Mouse (Mus musculus) midbrain, postnatal 0 days (tissue): ENCODE measurements at regions not wholly inside any gene's neighbourhood (a gene's known extent, or its start where the extent isn't known, plus 50 kb on each side); places are given as distances from the start of the nearest gene placed in this dataset.

Experiments
- ATAC-seq: fragments of 200-750 bp; cut with Nextera tagmentation; 2 replicates; pipeline ENCODE4 v1.8.0; 2017; ENCODE audit warnings: moderate number of reproducible peaks, mild to moderate bottlenecking, moderate TSS enrichment, moderate library complexity; ENCODE audit not compliant: low FRiP score
- DNase-seq: peaks from one replicate; pipeline ENCODE4 v3.0.0-alpha.2; 2015; ENCODE audit warnings: low spot score
- H3K27ac ChIP-seq: fragments of 300-500 bp; sonication (generic); 2 replicates; pipeline ENCODE4 v1.5.1; 2014; ENCODE audit warnings: low read depth, mild to moderate bottlenecking, low read length, mixed read lengths
- H3K27me3 ChIP-seq: fragments of 300-500 bp; sonication (generic); 2 replicates; pipeline ENCODE4 v1.6.1; 2014; ENCODE audit warnings: low read length, control low read depth, mixed read lengths; ENCODE audit not compliant: insufficient read depth
- H3K36me3 ChIP-seq: fragments of 300-500 bp; sonication (generic); 2 replicates; pipeline ENCODE4 v1.6.1; 2014; ENCODE audit warnings: low read length, control low read depth, mixed read lengths; ENCODE audit not compliant: insufficient read depth
- H3K4me1 ChIP-seq: fragments of 300-500 bp; sonication (generic); 2 replicates; pipeline ENCODE4 v1.6.1; 2014; ENCODE audit warnings: mild to moderate bottlenecking, control low read depth, antibody characterized with exemption, low read length, mixed read lengths; ENCODE audit not compliant: insufficient read depth
- H3K4me2 ChIP-seq: fragments of 300-500 bp; sonication (generic); 2 replicates; pipeline ENCODE4 v1.6.1; 2014; ENCODE audit warnings: low read depth, mild to moderate bottlenecking, low read length, mixed read lengths; ENCODE audit not compliant: poor library complexity, severe bottlenecking
- H3K4me3 ChIP-seq: fragments of 300-500 bp; sonication (generic); 2 replicates; pipeline ENCODE4 v1.5.1; 2014; ENCODE audit warnings: low read depth, mild to moderate bottlenecking, low read length, moderate library complexity
- H3K9ac ChIP-seq: fragments of 300-500 bp; sonication (generic); replicated peaks from 2 replicates; pipeline ENCODE4 v1.6.1; 2014; ENCODE audit warnings: mild to moderate bottlenecking, low read length, moderate library complexity, mixed read lengths; ENCODE audit not compliant: poor library complexity, severe bottlenecking
- H3K9me3 ChIP-seq: fragments of 300-500 bp; sonication (generic); 2 replicates; pipeline ENCODE4 v1.6.1; 2016; ENCODE audit warnings: low read length, control low read depth
- CTCF ChIP-seq: IDR thresholded peaks from 2 replicates; pipeline ENCODE4 v1.5.1; 2016; ENCODE audit warnings: antibody characterized with exemption, mild to moderate bottlenecking
- WGBS: fragments of 180-500 bp; shearing (Covaris S2); extraction: QIAGEN DNeasy Blood & Tissue Kit; methylation state at CpG from one replicate; pipeline ENCODE4 v1.1.7; 2014; 5-methylcytosine and 5-hydroxymethylcytosine counted together

- Histone ChIP-seq H3K27me3 (no peaks in the 10 kb centered on the region), H3K4me1 (no peaks in the 10 kb centered on the region), H3K9me3 (no peaks in the 10 kb centered on the region), H3K27ac (no peak overlapping the region), H3K9ac (no peak overlapping the region), H3K4me3 (no peak overlapping the region), H3K36me3 (no peaks in the 10 kb centered on the region), H3K4me2 (no peak overlapping the region)
- ATAC-seq (no peak), DNase-seq (peak; percentile 30)
- 27% methylated on average over 9 of the region's 9 CpGs for WGBS
- no peak for TF ChIP-seq CTCF
Measured at GRCm38 (mm10) chr8:115766218-115766898, 58.8 kb upstream of the Maf start.

GRCm38 (mm10) chr8:115764551-115764950 lies 57.0 kb upstream of the Maf start:
- no peak overlapping the region for H3K9ac ChIP-seq
- no peak overlapping the region for H3K4me3 ChIP-seq
- no peaks in the 10 kb centered on the region for H3K4me1 ChIP-seq
- H3K9me3 ChIP-seq, result no peaks in the 10 kb centered on the region
- H3K27ac ChIP-seq, result no peak overlapping the region
- WGBS, result 71% methylated on average over 4 of the region's 4 CpGs
- no peaks in the 10 kb centered on the region for H3K27me3 ChIP-seq
- no peak overlapping the region for H3K4me2 ChIP-seq
- no peaks in the 10 kb centered on the region for H3K36me3 ChIP-seq
- DNase-seq (peak; percentile 21), ATAC-seq (no peak)
- TF ChIP-seq CTCF, result no peak

DNA sequence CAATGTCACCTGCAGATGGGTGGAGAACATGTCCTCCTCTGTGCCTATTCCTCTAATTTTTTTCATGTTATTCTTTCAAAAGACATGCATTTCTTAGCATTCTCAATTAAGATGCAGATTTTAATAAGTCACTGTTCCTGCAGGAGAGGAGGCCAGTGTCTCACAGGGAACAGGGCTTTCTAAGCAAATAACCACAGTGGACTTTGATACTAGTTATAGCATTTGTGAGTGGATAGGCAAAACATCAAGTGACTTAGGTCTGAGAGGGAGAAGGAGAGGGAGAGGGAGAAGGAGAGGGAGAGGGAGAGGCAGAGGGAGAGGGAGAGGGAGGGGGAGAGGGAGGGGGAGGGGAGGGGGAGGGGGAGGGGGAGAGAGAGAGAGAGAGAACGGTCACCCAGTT lies 50.4 kb upstream of the Maf start:
- no peak overlapping the region for H3K27ac ChIP-seq
- no peaks in the 10 kb centered on the region for H3K36me3 ChIP-seq
- TF ChIP-seq CTCF, result no peak
- H3K4me3 ChIP-seq, result no peak overlapping the region
- H3K27me3 ChIP-seq, result no peaks in the 10 kb centered on the region
- no peaks in the 10 kb centered on the region for H3K9me3 ChIP-seq
- no peak for DNase-seq
- H3K4me2 ChIP-seq, result no peak overlapping the region
- 100% methylated on average over 1 of the region's 1 CpGs for WGBS
- no peak for ATAC-seq
- no peaks in the 10 kb centered on the region for H3K4me1 ChIP-seq
- no peak overlapping the region for H3K9ac ChIP-seq
